Mouse (Mus musculus) liver, embryonic 16.5 days (tissue): Measurements from ENCODE around the gene Kcna6. TPM values are rescaled to one million over a fixed set of nuclear protein-coding genes. Genes with fewer than 3 reads are reported as not detected.

ENCODE experiments used
- ATAC-seq: fragments of 200-750 bp; cut with Nextera tagmentation; 2 replicates; pipeline ENCODE4 v1.8.0; 2017; ENCODE audit warnings: low read depth, mild to moderate bottlenecking, moderate number of reproducible peaks, moderate library complexity
- H3K27ac ChIP-seq: fragments of 300-500 bp; sonication (generic); 2 replicates; pipeline ENCODE4 v1.5.1; 2014; ENCODE audit warnings: mild to moderate bottlenecking, low read length
- H3K27me3 ChIP-seq: fragments of 300-500 bp; sonication (generic); 2 replicates; pipeline ENCODE4 v1.6.1; 2014; ENCODE audit warnings: low read depth, low read length, mixed read lengths; ENCODE audit not compliant: control insufficient read depth, insufficient read depth
- H3K36me3 ChIP-seq: fragments of 300-500 bp; sonication (generic); 2 replicates; pipeline ENCODE4 v1.6.1; 2014; ENCODE audit warnings: mild to moderate bottlenecking; ENCODE audit not compliant: control insufficient read depth, insufficient read depth
- H3K4me1 ChIP-seq: fragments of 300-500 bp; sonication (generic); 2 replicates; pipeline ENCODE4 v1.6.1; 2014; ENCODE audit warnings: low read depth, low read length, mixed read lengths; ENCODE audit not compliant: control insufficient read depth
- H3K4me2 ChIP-seq: fragments of 300-500 bp; sonication (generic); 2 replicates; pipeline ENCODE4 v1.6.1; 2014; ENCODE audit warnings: low read depth, low read length, mixed read lengths
- H3K4me3 ChIP-seq: fragments of 300-500 bp; sonication (generic); 2 replicates; pipeline ENCODE4 v1.5.1; 2014; ENCODE audit warnings: low read depth, mild to moderate bottlenecking, low read length
- H3K9ac ChIP-seq: fragments of 300-500 bp; sonication (generic); 2 replicates; pipeline ENCODE4 v1.6.1; 2014; ENCODE audit warnings: low read depth, low read length
- H3K9me3 ChIP-seq: fragments of 300-500 bp; sonication (generic); replicated peaks from 2 replicates; pipeline ENCODE4 v1.6.1; 2016; ENCODE audit warnings: low read length; ENCODE audit not compliant: control insufficient read depth
- WGBS: fragments of 180-500 bp; shearing (Covaris S2); extraction: QIAGEN DNeasy Blood & Tissue Kit; methylation state at CpG from one replicate; pipeline ENCODE4 v1.1.7; 2014; ENCODE audit not compliant: insufficient replicate concordance; 5-methylcytosine and 5-hydroxymethylcytosine counted together
- polyA plus RNA-seq: library from polyadenylated mRNA; unstranded; fragments of >200 nt; fragmentation: Nextera tagmentation; extraction: Ambion mirVana; gene quantifications from 2 replicates; pipeline ENCODE4 v1.2.1, GENCODE M21; 2015

Kcna6 gene
- 0.05 and 0.06 TPM in 2 replicates for polyA plus RNA-seq

- Histone ChIP-seq H3K9ac (no peak within 1 kb of the TSS), H3K4me3 (peak within 1 kb of the TSS; percentile 8; the same call in 1 of the 2 replicates), H3K4me2 (peak within 1 kb of the TSS; percentile 27), H3K27me3 (peaks cover 23% of the 10 kb centered on the region), H3K27ac (no peak within 1 kb of the TSS), H3K9me3 (no peaks in the 10 kb centered on the region; the same call in 1 of the 2 replicates), H3K36me3 (no peaks in the 10 kb centered on the region), H3K4me1 (no peaks in the 10 kb centered on the region)
- WGBS = 3% methylated on average over 36 of the region's 36 CpGs
- ATAC-seq = no peak
Observed at GRCm38 (mm10) chr6:126740211-126741142, at the start of gene Kcna6. Gene Kcna6, minus strand, starts transcription at chr6:126740674.

GRCm38 (mm10) chr6:126788863-126789262 is 48.4 kb upstream of the Kcna6 start:
- no peak overlapping the region for H3K4me2 ChIP-seq
- 51% methylated on average over 8 of the region's 8 CpGs for WGBS
- H3K27me3 ChIP-seq = no peaks in the 10 kb centered on the region
- no peak for ATAC-seq
- H3K9me3 ChIP-seq = no peaks in the 10 kb centered on the region
- H3K4me3 ChIP-seq = no peak overlapping the region
- no peak overlapping the region for H3K9ac ChIP-seq
- no peaks in the 10 kb centered on the region for H3K36me3 ChIP-seq
- no peaks in the 10 kb centered on the region for H3K4me1 ChIP-seq
- no peak overlapping the region for H3K27ac ChIP-seq

- Histone ChIP-seq H3K4me2 (no peak overlapping the region), H3K27ac (no peak overlapping the region), H3K27me3 (no peaks in the 10 kb centered on the region), H3K4me3 (no peak overlapping the region), H3K4me1 (no peaks in the 10 kb centered on the region), H3K36me3 (no peaks in the 10 kb centered on the region), H3K9me3 (no peaks in the 10 kb centered on the region), H3K9ac (no peak overlapping the region)
- 57% methylated on average over 5 of the region's 5 CpGs for WGBS
- no peak for ATAC-seq
Observed at GRCm38 (mm10) chr6:126784206-126784605, 43.7 kb upstream of the Kcna6 start.

- WGBS = 50% methylated on average over 10 of the region's 10 CpGs
- no peaks in the 10 kb centered on the region for H3K4me1 ChIP-seq
- H3K36me3 ChIP-seq = no peaks in the 10 kb centered on the region
- H3K9ac ChIP-seq = no peak overlapping the region
- no peak for ATAC-seq
- no peak overlapping the region for H3K4me3 ChIP-seq
- no peak overlapping the region for H3K27ac ChIP-seq
- no peaks in the 10 kb centered on the region for H3K9me3 ChIP-seq
- no peak overlapping the region for H3K4me2 ChIP-seq
- H3K27me3 ChIP-seq = no peaks in the 10 kb centered on the region
Observed at GRCm38 (mm10) chr6:126783651-126784066, 43.2 kb upstream of the Kcna6 start.

- Histone ChIP-seq H3K9me3 (no peaks in the 10 kb centered on the region), H3K4me1 (no peaks in the 10 kb centered on the region), H3K9ac (no peak overlapping the region), H3K27me3 (no peaks in the 10 kb centered on the region), H3K4me2 (no peak overlapping the region), H3K36me3 (no peaks in the 10 kb centered on the region), H3K4me3 (no peak overlapping the region), H3K27ac (no peak overlapping the region)
- no peak for ATAC-seq
- whole genome bisulfite sequencing = 62% methylated on average over 1 of the region's 1 CpGs
Observed at GRCm38 (mm10) chr6:126783056-126783455, 42.6 kb upstream of the Kcna6 start.

GRCm38 (mm10) chr6:126777889-126778288 is 37.4 kb upstream of the Kcna6 start:
- ATAC-seq = no peak
- 66% methylated on average over 6 of the region's 6 CpGs for WGBS
- H3K4me1 ChIP-seq = no peaks in the 10 kb centered on the region

GRCm38 (mm10) chr6:126773873-126774272 is 33.4 kb upstream of the Kcna6 start:
- ATAC-seq = no peak
- Histone ChIP-seq H3K4me1 (no peaks in the 10 kb centered on the region), H3K36me3 (no peaks in the 10 kb centered on the region), H3K9ac (no peak overlapping the region), H3K4me2 (no peak overlapping the region), H3K9me3 (no peaks in the 10 kb centered on the region), H3K4me3 (no peak overlapping the region), H3K27me3 (no peaks in the 10 kb centered on the region), H3K27ac (no peak overlapping the region)
- WGBS = 48% methylated on average over 4 of the region's 4 CpGs

More at GRCm38 (mm10) chr6:126777889-126778288, 37.4 kb upstream of the Kcna6 start:
- H3K36me3 ChIP-seq = no peaks in the 10 kb centered on the region
- no peak overlapping the region for H3K9ac ChIP-seq
- H3K4me2 ChIP-seq = no peak overlapping the region
- H3K27me3 ChIP-seq = no peaks in the 10 kb centered on the region
- H3K9me3 ChIP-seq = no peaks in the 10 kb centered on the region
- H3K27ac ChIP-seq = no peak overlapping the region
- H3K4me3 ChIP-seq = no peak overlapping the region

GRCm38 (mm10) chr6:126772326-126772725 is 31.9 kb upstream of the Kcna6 start:
- Histone ChIP-seq H3K36me3 (no peaks in the 10 kb centered on the region), H3K4me3 (no peak overlapping the region), H3K9me3 (no peaks in the 10 kb centered on the region), H3K27ac (no peak overlapping the region), H3K4me1 (no peaks in the 10 kb centered on the region), H3K4me2 (no peak overlapping the region), H3K9ac (no peak overlapping the region), H3K27me3 (no peaks in the 10 kb centered on the region)
- no peak for ATAC-seq
- 41% methylated on average over 4 of the region's 4 CpGs for WGBS

GRCm38 (mm10) chr6:126770146-126770731 is 29.8 kb upstream of the Kcna6 start:
- H3K9me3 ChIP-seq = no peaks in the 10 kb centered on the region
- H3K36me3 ChIP-seq = no peaks in the 10 kb centered on the region
- H3K4me1 ChIP-seq = no peaks in the 10 kb centered on the region
- no peak overlapping the region for H3K4me2 ChIP-seq
- ATAC-seq = no peak
- 70% methylated on average over 12 of the region's 12 CpGs for WGBS
- H3K27me3 ChIP-seq = no peaks in the 10 kb centered on the region
- H3K4me3 ChIP-seq = no peak overlapping the region
- H3K27ac ChIP-seq = no peak overlapping the region
- no peak overlapping the region for H3K9ac ChIP-seq
